Mouse (Mus musculus): ENCODE measurements around the gene Mpig6b. TPM values are rescaled to one million over a fixed set of nuclear protein-coding genes. Genes with fewer than 3 reads are reported as not detected.

The Mpig6b gene
- polyA plus RNA-seq, 1 experiment from 2014 or later = 11.2 TPM

- peak within 1 kb of the TSS; percentile 81 for H3K4me3 ChIP-seq (ENCODE audit: low read depth, low read length)
- peak within 1 kb of the TSS; percentile 87 for H3K27ac ChIP-seq (ENCODE audit: low read depth, low read length)
- no peaks in the 10 kb centered on the region for H3K27me3 ChIP-seq (replicated peaks; ENCODE audit: control insufficient read depth, insufficient read depth, low read length)
- H3K4me2 ChIP-seq = peak within 1 kb of the TSS; percentile 99
- peak within 1 kb of the TSS; percentile 86 for H3K9ac ChIP-seq (ENCODE audit: low read depth, low read length)
- H3K4me1 ChIP-seq (replicated peaks; ENCODE audit: control insufficient read depth, insufficient read depth, low read length) = peaks cover 55% of the 10 kb centered on the region
- no peaks in the 10 kb centered on the region for H3K9me3 ChIP-seq (ENCODE audit: control insufficient read depth, low read length)
- WGBS = 3% methylated on average over 11 of the region's 11 CpGs
- ATAC-seq (replicated peaks; ENCODE audit: low FRiP score) = peak; percentile 1; the same call in 1 of the 2 replicates
- peak; percentile 81 for DNase-seq (ENCODE audit: low spot score)
- H3K36me3 ChIP-seq (ENCODE audit: control insufficient read depth, insufficient read depth, low read length) = peaks cover 19% of the 10 kb centered on the region
Measured at GRCm38 (mm10) chr17:35049561-35050016, 16.4 kb downstream of the Mpig6b start, which contains the start of gene Clic1. Gene Clic1, plus strand, starts transcription at chr17:35049966.

GRCm38 (mm10) chr17:35048932-35049440 is 17.0 kb downstream of the Mpig6b start:
- peak overlapping the region; percentile 99 for H3K4me2 ChIP-seq
- DNase-seq (ENCODE audit: low spot score) (no peak), ATAC-seq (replicated peaks; ENCODE audit: low FRiP score) (no peak)
- peaks cover 14% of the 10 kb centered on the region for H3K36me3 ChIP-seq (ENCODE audit: control insufficient read depth, insufficient read depth, low read length)
- WGBS = 44% methylated on average over 5 of the region's 5 CpGs
- H3K9me3 ChIP-seq (ENCODE audit: control insufficient read depth, low read length) = no peaks in the 10 kb centered on the region
- H3K27ac ChIP-seq (ENCODE audit: low read depth, low read length) = peak overlapping the region; percentile 87
- peak overlapping the region; percentile 86 for H3K9ac ChIP-seq (ENCODE audit: low read depth, low read length)
- peak overlapping the region; percentile 81; the same call in 1 of the 2 replicates for H3K4me3 ChIP-seq (ENCODE audit: low read depth, low read length)
- peaks cover 61% of the 10 kb centered on the region for H3K4me1 ChIP-seq (replicated peaks; ENCODE audit: control insufficient read depth, insufficient read depth, low read length)
- no peaks in the 10 kb centered on the region for H3K27me3 ChIP-seq (replicated peaks; ENCODE audit: control insufficient read depth, insufficient read depth, low read length)

GRCm38 (mm10) chr17:35048149-35048931 is 17.6 kb downstream of the Mpig6b start:
- peaks cover 68% of the 10 kb centered on the region for H3K4me1 ChIP-seq (replicated peaks; ENCODE audit: control insufficient read depth, insufficient read depth, low read length)
- peak overlapping the region; percentile 36 for H3K4me3 ChIP-seq (ENCODE audit: low read depth, low read length)
- H3K9ac ChIP-seq (ENCODE audit: low read depth, low read length) = peak overlapping the region; percentile 86
- ATAC-seq (replicated peaks; ENCODE audit: low FRiP score) (no peak), DNase-seq (ENCODE audit: low spot score) (peak; percentile 71)
- peak overlapping the region; percentile 99 for H3K4me2 ChIP-seq
- no peaks in the 10 kb centered on the region for H3K27me3 ChIP-seq (replicated peaks; ENCODE audit: control insufficient read depth, insufficient read depth, low read length)
- peaks cover 9% of the 10 kb centered on the region for H3K36me3 ChIP-seq (ENCODE audit: control insufficient read depth, insufficient read depth, low read length)
- 12% methylated on average over 11 of the region's 11 CpGs for WGBS
- no peaks in the 10 kb centered on the region for H3K9me3 ChIP-seq (ENCODE audit: control insufficient read depth, low read length)
- H3K27ac ChIP-seq (ENCODE audit: low read depth, low read length) = peak overlapping the region; percentile 87

DNA sequence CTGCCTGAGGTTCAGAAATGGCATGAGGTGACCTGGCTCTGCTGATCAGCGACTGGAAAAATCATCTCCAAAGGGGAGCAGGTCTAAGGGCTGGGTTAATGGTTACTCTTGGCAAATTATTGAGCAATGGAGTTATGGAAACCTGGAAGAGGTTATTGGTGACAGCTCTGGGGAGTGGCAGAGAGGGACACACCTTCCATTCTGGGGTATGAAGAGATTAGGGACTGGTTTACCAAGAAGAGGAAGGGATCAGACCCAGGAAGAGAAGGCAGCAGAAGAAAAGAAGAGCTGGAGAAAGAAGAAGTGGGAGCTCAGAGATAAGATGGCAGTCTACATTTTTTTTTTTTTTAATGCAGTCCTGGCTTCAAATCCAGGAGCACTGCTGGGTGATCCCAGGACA is 18.3 kb downstream of the Mpig6b start:
- Histone ChIP-seq H3K9ac (ENCODE audit: low read depth, low read length) (peak overlapping the region; percentile 64), H3K4me2 (peak overlapping the region; percentile 99), H3K9me3 (ENCODE audit: control insufficient read depth, low read length) (no peaks in the 10 kb centered on the region), H3K36me3 (ENCODE audit: control insufficient read depth, insufficient read depth, low read length) (peaks cover 3% of the 10 kb centered on the region), H3K4me1 (replicated peaks; ENCODE audit: control insufficient read depth, insufficient read depth, low read length) (peaks cover 65% of the 10 kb centered on the region), H3K27ac (ENCODE audit: low read depth, low read length) (peak overlapping the region; percentile 87), H3K27me3 (replicated peaks; ENCODE audit: control insufficient read depth, insufficient read depth, low read length) (no peaks in the 10 kb centered on the region), H3K4me3 (ENCODE audit: low read depth, low read length) (peak overlapping the region; percentile 36)
- no peak for ATAC-seq (replicated peaks; ENCODE audit: low FRiP score)
- WGBS = 16% methylated on average over 1 of the region's 1 CpGs
- no peak for DNase-seq (ENCODE audit: low spot score)

DNA sequence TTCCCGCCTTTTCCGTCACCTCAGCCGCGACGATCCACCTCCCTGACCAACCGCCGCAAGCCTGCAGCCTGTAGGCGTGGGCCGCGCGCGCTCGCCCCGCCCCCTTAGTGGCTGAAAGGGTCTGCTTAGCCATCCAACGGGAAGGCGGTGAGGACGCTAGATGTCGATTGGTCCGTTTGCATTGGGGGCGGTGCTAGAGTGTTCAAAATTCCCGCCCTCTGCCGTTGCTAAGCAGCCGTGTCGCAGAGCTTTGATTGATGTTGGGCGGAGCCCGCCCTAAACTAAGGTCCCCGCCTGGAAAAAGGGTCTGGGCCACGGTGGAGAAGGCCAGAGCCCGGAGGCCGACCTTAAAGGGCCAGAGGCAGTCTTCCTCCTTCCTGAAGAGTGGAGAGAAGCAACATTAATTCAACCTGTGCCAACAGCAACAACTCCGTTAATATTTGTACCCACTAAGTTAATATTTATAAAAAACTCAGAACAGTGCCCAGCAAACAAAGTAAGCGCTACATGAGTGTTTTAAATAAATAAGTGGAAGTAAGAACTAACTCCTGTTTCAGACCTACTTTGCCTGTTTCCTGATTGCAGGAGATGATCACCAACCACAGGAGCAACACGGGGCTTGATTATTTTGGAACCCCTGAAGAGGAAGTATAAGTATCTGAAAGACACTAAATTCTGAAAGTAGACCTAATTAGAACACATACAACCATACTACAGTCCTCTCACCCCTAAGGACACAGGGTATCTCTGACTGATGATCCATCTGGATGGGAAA is 19.1 kb downstream of the Mpig6b start, which contains the start of gene Msh5:
TSS of gene Msh5 (minus strand) at position 65 of the 775 bp plus-strand sequence.
- Histone ChIP-seq H3K4me1 (replicated peaks; ENCODE audit: control insufficient read depth, insufficient read depth, low read length) (peaks cover 58% of the 10 kb centered on the region), H3K36me3 (ENCODE audit: control insufficient read depth, insufficient read depth, low read length) (no peaks in the 10 kb centered on the region), H3K27me3 (replicated peaks; ENCODE audit: control insufficient read depth, insufficient read depth, low read length) (no peaks in the 10 kb centered on the region), H3K9me3 (ENCODE audit: control insufficient read depth, low read length) (no peaks in the 10 kb centered on the region), H3K4me2 (peak within 1 kb of the TSS; percentile 99), H3K9ac (ENCODE audit: low read depth, low read length) (peak within 1 kb of the TSS; percentile 93), H3K27ac (ENCODE audit: low read depth, low read length) (peak within 1 kb of the TSS; percentile 96), H3K4me3 (ENCODE audit: low read depth, low read length) (peak within 1 kb of the TSS; percentile 72)
- DNase-seq (ENCODE audit: low spot score) (peak; percentile 99), ATAC-seq (replicated peaks; ENCODE audit: low FRiP score) (peak; percentile 89)
- 3% methylated on average over 33 of the region's 33 CpGs for WGBS

GRCm38 (mm10) chr17:35045807-35046680 is 19.9 kb downstream of the Mpig6b start:
- H3K27ac ChIP-seq (ENCODE audit: low read depth, low read length) = peak overlapping the region; percentile 96
- no peaks in the 10 kb centered on the region for H3K27me3 ChIP-seq (replicated peaks; ENCODE audit: control insufficient read depth, insufficient read depth, low read length)
- H3K4me1 ChIP-seq (replicated peaks; ENCODE audit: control insufficient read depth, insufficient read depth, low read length) = peaks cover 58% of the 10 kb centered on the region
- H3K36me3 ChIP-seq (ENCODE audit: control insufficient read depth, insufficient read depth, low read length) = no peaks in the 10 kb centered on the region
- DNase-seq (ENCODE audit: low spot score) (no peak), ATAC-seq (replicated peaks; ENCODE audit: low FRiP score) (no peak)
- 3% methylated on average over 48 of the region's 48 CpGs for WGBS
- peak overlapping the region; percentile 72 for H3K4me3 ChIP-seq (ENCODE audit: low read depth, low read length)
- H3K9me3 ChIP-seq (ENCODE audit: control insufficient read depth, low read length) = no peaks in the 10 kb centered on the region
- peak overlapping the region; percentile 99 for H3K4me2 ChIP-seq
- peak overlapping the region; percentile 93 for H3K9ac ChIP-seq (ENCODE audit: low read depth, low read length)

- H3K27ac ChIP-seq (ENCODE audit: low read depth, low read length) = peak overlapping the region; percentile 96
- 41% methylated on average over 7 of the region's 7 CpGs for WGBS
- H3K4me3 ChIP-seq (ENCODE audit: low read depth, low read length) = peak overlapping the region; percentile 72
- no peaks in the 10 kb centered on the region for H3K9me3 ChIP-seq (ENCODE audit: control insufficient read depth, low read length)
- no peak for DNase-seq (ENCODE audit: low spot score)
- peaks cover 58% of the 10 kb centered on the region for H3K4me1 ChIP-seq (replicated peaks; ENCODE audit: control insufficient read depth, insufficient read depth, low read length)
- H3K36me3 ChIP-seq (ENCODE audit: control insufficient read depth, insufficient read depth, low read length) = no peaks in the 10 kb centered on the region
- peak; percentile 38 for ATAC-seq (replicated peaks; ENCODE audit: low FRiP score)
- H3K4me2 ChIP-seq = peak overlapping the region; percentile 99
- no peaks in the 10 kb centered on the region for H3K27me3 ChIP-seq (replicated peaks; ENCODE audit: control insufficient read depth, insufficient read depth, low read length)
- H3K9ac ChIP-seq (ENCODE audit: low read depth, low read length) = peak overlapping the region; percentile 93
Measured at GRCm38 (mm10) chr17:35044904-35045806, 20.8 kb downstream of the Mpig6b start.

All from liver, embryonic 11.5 days (tissue).